Mouse (Mus musculus) erythroblast, adult 5-6 weeks (primary cell): ENCODE results near the gene Chit1. TPM values are rescaled to one million over a fixed set of nuclear protein-coding genes. Genes with fewer than 3 reads are reported as not detected.

Experiments
- ATAC-seq: replicated peaks from 2 replicates; pipeline ENCODE4 v1.8.0; 2016; ENCODE audit warnings: moderate number of reproducible peaks, mild to moderate bottlenecking, moderate TSS enrichment, inconsistent platforms; ENCODE audit not compliant: poor library complexity, low FRiP score, severe bottlenecking
- total RNA-seq, 2 experiments: library from RNA; stranded (forward) in 1 of 2; stranded (reverse) in 1 of 2; fragments of 150-400 nt in 1 of 2; fragments of 200-764, 138-1000 nt in 1 of 2; gene quantifications; 2 replicates each; pipeline versions ENCODE4 v1.2.3 to v1.2.4; 2015 to 2017; ENCODE audit warnings: low replicate concordance in 2 of 2

Chit1 gene
- total RNA-seq, 2 experiments from 2014 or later: 2.9 TPM; not detected in 1

- peak; percentile 50 for ATAC-seq
Measured at GRCm38 (mm10) chr1:134078061-134078795, 32.8 kb upstream of the Chit1 start.

GRCm38 (mm10) chr1:134078802-134079476, 32.1 kb upstream of the Chit1 start, which contains the start of gene Btg2:
Btg2 (minus strand) TSS chr1:134079120.
- peak; percentile 61 for ATAC-seq

- ATAC-seq: peak; percentile 2
Measured at GRCm38 (mm10) chr1:134079477-134080163, 31.4 kb upstream of the Chit1 start.

GRCm38 (mm10) chr1:134080406-134080805, 30.6 kb upstream of the Chit1 start:
- no peak for ATAC-seq

GRCm38 (mm10) chr1:134080881-134081450, 30.1 kb upstream of the Chit1 start:
- no peak for ATAC-seq

- peak; percentile 51 for ATAC-seq
Measured at GRCm38 (mm10) chr1:134082987-134083516, 28.0 kb upstream of the Chit1 start.

GRCm38 (mm10) chr1:134083676-134084075, 27.4 kb upstream of the Chit1 start:
- ATAC-seq: no peak

- no peak for ATAC-seq
Measured at GRCm38 (mm10) chr1:134084128-134084527, 26.9 kb upstream of the Chit1 start.

- no peak for ATAC-seq
Measured at GRCm38 (mm10) chr1:134086017-134086416, 25.0 kb upstream of the Chit1 start.

- peak; percentile 49 for ATAC-seq
Measured at GRCm38 (mm10) chr1:134086811-134087398, 24.1 kb upstream of the Chit1 start.

GRCm38 (mm10) chr1:134089074-134089473, 22.0 kb upstream of the Chit1 start:
- ATAC-seq: no peak

- ATAC-seq: no peak
Measured at GRCm38 (mm10) chr1:134091851-134092250, 19.2 kb upstream of the Chit1 start.

- peak; percentile 6 for ATAC-seq
Measured at GRCm38 (mm10) chr1:134092368-134092767, 18.7 kb upstream of the Chit1 start.

GRCm38 (mm10) chr1:134092852-134093770, 17.9 kb upstream of the Chit1 start:
- peak; percentile 82 for ATAC-seq

- ATAC-seq: no peak
Measured at GRCm38 (mm10) chr1:134093771-134094526, 17.1 kb upstream of the Chit1 start.

- no peak for ATAC-seq
Measured at GRCm38 (mm10) chr1:134095033-134095612, 15.9 kb upstream of the Chit1 start.

- ATAC-seq: no peak
Measured at GRCm38 (mm10) chr1:134095721-134096120, 15.3 kb upstream of the Chit1 start.
